Mouse (Mus musculus): ENCODE measurements at regions not wholly inside any gene's neighbourhood (a gene's known extent, or its start where the extent isn't known, plus 50 kb on each side); places are given as distances from the start of the nearest gene placed in this dataset.

DNA sequence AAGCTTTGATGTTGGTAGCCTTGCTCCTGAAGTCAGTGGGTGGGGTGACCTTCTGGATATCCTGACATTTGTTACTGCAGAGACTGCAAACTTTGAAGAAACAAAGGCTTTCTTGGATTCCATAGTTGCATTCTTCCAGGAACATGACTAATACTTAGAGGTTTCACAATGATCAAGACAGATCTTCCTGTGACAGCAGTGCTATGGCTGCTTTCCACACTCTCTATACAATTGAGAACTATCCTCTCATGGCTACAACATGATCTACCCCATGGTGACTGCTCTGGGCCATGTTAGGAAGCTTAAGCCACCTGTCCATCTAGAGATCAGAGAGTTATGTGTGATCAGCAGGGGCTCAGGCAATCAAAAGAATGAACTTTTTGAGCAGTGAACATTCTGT, 172.8 kb upstream of the Rap2b start:
- no peak for DNase-seq (ENCODE audit: low read depth, low spot score)
- TF ChIP-seq ZKSCAN1 (IDR thresholded peaks at IDR 0.05; ENCODE audit: low read depth, low read length) (no peak), MYC (IDR thresholded peaks at IDR 0.05; ENCODE audit: low read depth, low read length) (no peak), MEF2A (IDR thresholded peaks at IDR 0.05; ENCODE audit: extremely low read depth, insufficient replicate concordance, low read depth, low read length, poor library complexity, severe bottlenecking) (no peak), TBP (IDR thresholded peaks at IDR 0.05; ENCODE audit: low read depth, low read length) (no peak), POLR2A (IDR thresholded peaks at IDR 0.05; ENCODE audit: control insufficient read depth in 1 of 2, insufficient read depth in 1 of 2, low read depth in 1 of 2, low read length in 2 of 2, poor library complexity in 1 of 2) (no peak), GABPA (IDR thresholded peaks at IDR 0.05; ENCODE audit: low read depth, low read length) (no peak), POLR2AphosphoS5 (IDR thresholded peaks at IDR 0.05; ENCODE audit: borderline replicate concordance, low read depth, low read length) (no peak), CTCF (IDR thresholded peaks at IDR 0.05 in 2 of 3, conservative IDR thresholded peaks at IDR 0.05 in 1 of 3; ENCODE audit: control insufficient read depth in 1 of 3, insufficient read depth in 1 of 3, low read depth in 2 of 3, low read length in 3 of 3, poor library complexity in 1 of 3, severe bottlenecking in 1 of 3) (no peak), JUND (IDR thresholded peaks at IDR 0.05; ENCODE audit: low read depth, low read length) (no peak), UBTF (IDR thresholded peaks at IDR 0.05; ENCODE audit: borderline replicate concordance, insufficient read depth, low read depth, low read length) (no peak), MAX (IDR thresholded peaks at IDR 0.05; ENCODE audit: low read length) (no peak)
- no peaks in the 10 kb centered on the region for H3K4me1 ChIP-seq (ENCODE audit: control insufficient read depth in 1 of 2, insufficient read depth in 2 of 2, low read length in 2 of 2)

GRCm38 (mm10) chr3:61216562-61216961, 144.9 kb upstream of the Rap2b start:
- no peak for TF ChIP-seq ELF1 (IDR thresholded peaks at IDR 0.05; ENCODE audit: low read depth, low read length)
- no peak for TF ChIP-seq TBP (IDR thresholded peaks at IDR 0.05; ENCODE audit: low read depth, low read length)
- no peak for TF ChIP-seq ZKSCAN1 (IDR thresholded peaks at IDR 0.05; ENCODE audit: low read depth, low read length)
- TF ChIP-seq POLR2AphosphoS2 (IDR thresholded peaks at IDR 0.05; ENCODE audit: low read length) = no peak
- TF ChIP-seq MAX (IDR thresholded peaks at IDR 0.05; ENCODE audit: low read length) = no peak
- no peak for TF ChIP-seq UBTF (IDR thresholded peaks at IDR 0.05; ENCODE audit: borderline replicate concordance, insufficient read depth, low read depth, low read length)
- no peak for TF ChIP-seq USF2 (IDR thresholded peaks at IDR 0.05; ENCODE audit: borderline replicate concordance in 1 of 2, insufficient read depth in 1 of 2, low read depth in 1 of 2, low read length in 2 of 2)
- TF ChIP-seq POLR2A (IDR thresholded peaks at IDR 0.05; ENCODE audit: control insufficient read depth in 1 of 2, insufficient read depth in 1 of 2, low read depth in 1 of 2, low read length in 2 of 2, poor library complexity in 1 of 2) = no peak
- TF ChIP-seq SIN3A (IDR thresholded peaks at IDR 0.05; ENCODE audit: low read length) = no peak
- H3K36me3 ChIP-seq (ENCODE audit: control insufficient read depth in 1 of 2, insufficient read depth in 2 of 2, low read length in 2 of 2) = no peaks in the 10 kb centered on the region
- no peak overlapping the region for H3K9ac ChIP-seq (ENCODE audit: control insufficient read depth, low read depth, low read length, poor library complexity, severe bottlenecking)
- no peak overlapping the region for H3K4me3 ChIP-seq (ENCODE audit: control insufficient read depth in 1 of 2, insufficient read depth in 1 of 2, low read depth in 2 of 2, low read length in 2 of 2)
- H3K4me1 ChIP-seq (ENCODE audit: control insufficient read depth in 1 of 2, insufficient read depth in 2 of 2, low read length in 2 of 2) = no peaks in the 10 kb centered on the region
- no peak for DNase-seq (ENCODE audit: low read depth, low spot score)
- H3K9me3 ChIP-seq (replicated peaks; ENCODE audit: insufficient read depth, low read length) = no peaks in the 10 kb centered on the region
- H3K79me2 ChIP-seq (ENCODE audit: control insufficient read depth, insufficient read depth, low read length, poor library complexity) = no peaks in the 10 kb centered on the region
- no peaks in the 10 kb centered on the region for H3K27me3 ChIP-seq (ENCODE audit: control insufficient read depth in 1 of 2, insufficient read depth in 2 of 2, low read length in 2 of 2)
- H3K27ac ChIP-seq (ENCODE audit: control insufficient read depth, low read depth, low read length) = no peak overlapping the region

More for the DNA sequence above, 172.8 kb upstream of the Rap2b start:
- Histone ChIP-seq H3K27ac (ENCODE audit: control insufficient read depth, low read depth, low read length) (no peak overlapping the region), H3K4me3 (ENCODE audit: control insufficient read depth in 1 of 2, insufficient read depth in 1 of 2, low read depth in 2 of 2, low read length in 2 of 2) (no peak overlapping the region), H3K79me2 (ENCODE audit: control insufficient read depth, insufficient read depth, low read length, poor library complexity) (no peaks in the 10 kb centered on the region), H3K27me3 (ENCODE audit: control insufficient read depth in 1 of 2, insufficient read depth in 2 of 2, low read length in 2 of 2) (no peaks in the 10 kb centered on the region), H3K36me3 (ENCODE audit: control insufficient read depth in 1 of 2, insufficient read depth in 2 of 2, low read length in 2 of 2) (peaks cover 0 to 5% of the 10 kb centered on the region in 2 experiments; a peak in 2 of 4 replicates), H3K9me3 (replicated peaks; ENCODE audit: insufficient read depth, low read length) (no peaks in the 10 kb centered on the region), H3K9ac (ENCODE audit: control insufficient read depth, low read depth, low read length, poor library complexity, severe bottlenecking) (no peak overlapping the region)

Data from MEL (cell line).